Mouse (Mus musculus): Measurements from ENCODE around the gene Ndufb8. TPM values are rescaled to one million over a fixed set of nuclear protein-coding genes. Genes with fewer than 3 reads are reported as not detected.

Gene Ndufb8
- polyA plus RNA-seq, 1 experiment from 2014 or later = 584 TPM

DNA sequence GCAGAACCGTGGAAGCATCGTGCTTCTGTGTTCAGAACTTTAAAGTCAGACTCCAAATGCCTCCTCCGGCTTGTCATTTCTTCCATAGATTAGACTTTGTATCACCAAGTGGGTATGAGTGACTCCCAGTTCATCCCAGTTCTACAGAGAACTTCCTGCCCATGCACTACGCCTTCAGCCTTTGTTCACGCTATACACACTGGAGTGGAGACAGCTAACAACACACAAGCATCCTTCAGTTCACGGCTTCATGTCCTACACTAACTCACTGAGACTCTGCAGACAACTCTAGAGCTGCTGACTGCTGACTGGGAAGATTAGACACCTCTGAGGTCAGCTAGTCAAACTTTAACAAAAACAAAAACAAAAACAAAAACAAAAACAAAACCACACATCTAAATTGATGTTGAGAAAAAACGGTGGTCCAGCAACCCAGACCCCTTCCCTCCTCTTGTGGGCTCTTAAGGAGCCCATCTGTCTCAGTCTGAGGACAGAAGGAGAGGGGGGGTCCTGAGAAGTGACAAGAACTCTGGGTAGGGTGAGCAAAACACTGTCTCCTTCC lies 41.2 kb downstream of the Ndufb8 start:
- WGBS = 36% methylated on average over 7 of the region's 7 CpGs
- DNase-seq (ENCODE audit: low spot score) (no peak), ATAC-seq (ENCODE audit: low FRiP score, low TSS enrichment) (no peak)
- Histone ChIP-seq H3K36me3 (ENCODE audit: control insufficient read depth, insufficient read depth, low read length) (no peaks in the 10 kb centered on the region), H3K4me3 (ENCODE audit: low read depth, low read length) (no peak overlapping the region), H3K4me2 (replicated peaks; ENCODE audit: low read depth) (no peak overlapping the region), H3K4me1 (replicated peaks; ENCODE audit: control insufficient read depth, insufficient read depth) (no peaks in the 10 kb centered on the region; the same call in 1 of the 2 replicates), H3K9ac (ENCODE audit: low read length) (no peak overlapping the region), H3K27me3 (ENCODE audit: control insufficient read depth, insufficient read depth, low read length) (peaks cover 11% of the 10 kb centered on the region; the same call in 1 of the 2 replicates), H3K9me3 (ENCODE audit: control insufficient read depth, low read length) (no peaks in the 10 kb centered on the region), H3K27ac (replicated peaks) (no peak overlapping the region)
- TF ChIP-seq EP300 (optimal IDR thresholded peaks at IDR 0.05) = no peak
- TF ChIP-seq CTCF (IDR thresholded peaks at IDR 0.05; ENCODE audit: low read depth) = no peak

- no peak for TF ChIP-seq CTCF (IDR thresholded peaks at IDR 0.05; ENCODE audit: low read depth)
- TF ChIP-seq EP300 (optimal IDR thresholded peaks at IDR 0.05) = no peak
- no peaks in the 10 kb centered on the region; the same call in 1 of the 2 replicates for H3K4me1 ChIP-seq (replicated peaks; ENCODE audit: control insufficient read depth, insufficient read depth)
- H3K4me3 ChIP-seq (ENCODE audit: low read depth, low read length) = no peak overlapping the region
- ATAC-seq (ENCODE audit: low FRiP score, low TSS enrichment) (no peak), DNase-seq (ENCODE audit: low spot score) (no peak)
- H3K27me3 ChIP-seq (ENCODE audit: control insufficient read depth, insufficient read depth, low read length) = peaks cover 11% of the 10 kb centered on the region; the same call in 1 of the 2 replicates
- WGBS = 42% methylated on average over 11 of the region's 11 CpGs
- no peaks in the 10 kb centered on the region for H3K36me3 ChIP-seq (ENCODE audit: control insufficient read depth, insufficient read depth, low read length)
- no peak overlapping the region for H3K4me2 ChIP-seq (replicated peaks; ENCODE audit: low read depth)
- no peak overlapping the region for H3K27ac ChIP-seq (replicated peaks)
- no peak overlapping the region for H3K9ac ChIP-seq (ENCODE audit: low read length)
- no peaks in the 10 kb centered on the region for H3K9me3 ChIP-seq (ENCODE audit: control insufficient read depth, low read length)
Observed at GRCm38 (mm10) chr19:44513054-44513833, 42.0 kb downstream of the Ndufb8 start.

DNA sequence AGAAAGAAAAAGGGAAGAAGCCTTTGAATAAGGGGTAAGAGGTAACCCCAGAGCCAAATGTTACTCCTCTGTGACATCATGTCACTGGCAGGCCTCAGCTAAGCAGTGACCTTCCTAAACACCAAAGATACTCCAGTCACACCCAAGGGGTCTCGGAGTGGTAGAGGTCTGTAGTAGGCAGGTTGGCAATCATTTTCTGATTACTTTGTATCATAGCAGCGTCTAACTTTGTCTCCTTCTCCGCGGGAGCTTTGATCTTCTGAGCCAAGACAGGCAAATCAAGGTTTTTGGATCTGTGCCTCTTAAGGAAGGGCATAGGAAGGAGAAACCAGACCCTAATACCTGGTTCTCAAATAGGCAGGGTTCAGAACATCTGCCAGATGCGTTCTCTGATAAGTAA lies 42.6 kb downstream of the Ndufb8 start:
- Histone ChIP-seq H3K4me2 (replicated peaks; ENCODE audit: low read depth) (no peak overlapping the region), H3K4me3 (ENCODE audit: low read depth, low read length) (no peak overlapping the region), H3K9ac (ENCODE audit: low read length) (no peak overlapping the region), H3K9me3 (ENCODE audit: control insufficient read depth, low read length) (no peaks in the 10 kb centered on the region), H3K36me3 (ENCODE audit: control insufficient read depth, insufficient read depth, low read length) (no peaks in the 10 kb centered on the region), H3K27me3 (ENCODE audit: control insufficient read depth, insufficient read depth, low read length) (peaks cover 11% of the 10 kb centered on the region; the same call in 1 of the 2 replicates), H3K4me1 (replicated peaks; ENCODE audit: control insufficient read depth, insufficient read depth) (no peaks in the 10 kb centered on the region; the same call in 1 of the 2 replicates), H3K27ac (replicated peaks) (no peak overlapping the region)
- TF ChIP-seq CTCF (IDR thresholded peaks at IDR 0.05; ENCODE audit: low read depth) = no peak
- no peak for TF ChIP-seq EP300 (optimal IDR thresholded peaks at IDR 0.05)
- ATAC-seq (ENCODE audit: low FRiP score, low TSS enrichment) (no peak), DNase-seq (ENCODE audit: low spot score) (no peak)
- 61% methylated on average over 5 of the region's 5 CpGs for WGBS

GRCm38 (mm10) chr19:44511451-44512231 lies 43.6 kb downstream of the Ndufb8 start:
- TF ChIP-seq CTCF (IDR thresholded peaks at IDR 0.05; ENCODE audit: low read depth) (peak; percentile 40; the same call in 1 of the 2 replicates), EP300 (optimal IDR thresholded peaks at IDR 0.05) (no peak)
- Histone ChIP-seq H3K9ac (ENCODE audit: low read length) (no peak overlapping the region), H3K9me3 (ENCODE audit: control insufficient read depth, low read length) (no peaks in the 10 kb centered on the region), H3K4me2 (replicated peaks; ENCODE audit: low read depth) (peak overlapping the region; percentile 71), H3K27ac (replicated peaks) (no peak overlapping the region), H3K4me3 (ENCODE audit: low read depth, low read length) (peak overlapping the region; percentile 41), H3K36me3 (ENCODE audit: control insufficient read depth, insufficient read depth, low read length) (no peaks in the 10 kb centered on the region), H3K27me3 (ENCODE audit: control insufficient read depth, insufficient read depth, low read length) (peaks cover 11% of the 10 kb centered on the region; the same call in 1 of the 2 replicates), H3K4me1 (replicated peaks; ENCODE audit: control insufficient read depth, insufficient read depth) (no peaks in the 10 kb centered on the region; the same call in 1 of the 2 replicates)
- peak; percentile 26 for DNase-seq (ENCODE audit: low spot score)
- WGBS = 3% methylated on average over 66 of the region's 66 CpGs
- ATAC-seq (ENCODE audit: low FRiP score, low TSS enrichment) = no peak

GRCm38 (mm10) chr19:44510534-44511175 lies 44.6 kb downstream of the Ndufb8 start:
- Histone ChIP-seq H3K27me3 (ENCODE audit: control insufficient read depth, insufficient read depth, low read length) (peaks cover 11% of the 10 kb centered on the region; the same call in 1 of the 2 replicates), H3K4me1 (replicated peaks; ENCODE audit: control insufficient read depth, insufficient read depth) (no peaks in the 10 kb centered on the region; the same call in 1 of the 2 replicates), H3K4me2 (replicated peaks; ENCODE audit: low read depth) (peak overlapping the region; percentile 71; the same call in 1 of the 2 replicates), H3K36me3 (ENCODE audit: control insufficient read depth, insufficient read depth, low read length) (no peaks in the 10 kb centered on the region), H3K4me3 (ENCODE audit: low read depth, low read length) (peak overlapping the region; percentile 1; the same call in 1 of the 2 replicates), H3K9me3 (ENCODE audit: control insufficient read depth, low read length) (no peaks in the 10 kb centered on the region), H3K9ac (ENCODE audit: low read length) (no peak overlapping the region), H3K27ac (replicated peaks) (no peak overlapping the region)
- TF ChIP-seq EP300 (optimal IDR thresholded peaks at IDR 0.05) = no peak
- no peak for TF ChIP-seq CTCF (IDR thresholded peaks at IDR 0.05; ENCODE audit: low read depth)
- ATAC-seq (ENCODE audit: low FRiP score, low TSS enrichment) (no peak), DNase-seq (ENCODE audit: low spot score) (no peak)
- WGBS = 12% methylated on average over 12 of the region's 12 CpGs
